Mouse (Mus musculus): ENCODE data around the gene Dnajb1.

- TF ChIP-seq POLR2A (IDR thresholded peaks at IDR 0.05; ENCODE audit: extremely low read depth, insufficient read depth, low read length) (no peak), CTCF (IDR thresholded peaks at IDR 0.05; ENCODE audit: low read depth, low read length) (no peak)
Observed at GRCm38 (mm10) chr8:83574631-83575315, 33.2 kb upstream of the Dnajb1 start.

All from liver, adult 2 months (tissue).